Mouse (Mus musculus) lung, adult 2 months (tissue): Measurements from ENCODE around the gene Cyp2e1. TPM values are rescaled to one million over a fixed set of nuclear protein-coding genes. Genes with fewer than 3 reads are reported as not detected.

Experiments used
- DNase-seq: peaks from one replicate; pipeline ENCODE4 v3.0.0; 2022
- H3K4me1 ChIP-seq: fragments of 200-500 bp; 2 replicates; pipeline ENCODE4 v1.6.1; 2011; ENCODE audit warnings: low read length; ENCODE audit not compliant: control insufficient read depth, insufficient read depth
- H3K4me3 ChIP-seq: fragments of 200-500 bp; replicated peaks from 2 replicates; pipeline ENCODE3; 2011; ENCODE audit warnings: low read depth, mild to moderate bottlenecking, control low read depth, low read length; ENCODE audit errors: extremely low read depth
- CTCF ChIP-seq: fragments of 200-500 bp; IDR thresholded peaks from 2 replicates; pipeline ENCODE4 v1.5.1; 2011; ENCODE audit warnings: mild to moderate bottlenecking, low read length, control low read depth; ENCODE audit not compliant: insufficient read depth
- POLR2A ChIP-seq: fragments of 200-500 bp; IDR thresholded peaks from 2 replicates; pipeline ENCODE4 v1.6.1; 2011; ENCODE audit warnings: low read depth, mild to moderate bottlenecking, control low read depth, low read length, borderline replicate concordance; ENCODE audit errors: extremely low read depth
- WGBS: fragments of 180-500 bp; shearing (Covaris S2); methylation state at CpG from one replicate; pipeline ENCODE4 v1.1.7; 2018; 5-methylcytosine and 5-hydroxymethylcytosine counted together
- polyA plus RNA-seq: library from polyadenylated mRNA; depleted of rRNA; stranded (reverse); fragments of >200 nt; gene quantifications from 2 replicates; pipeline ENCODE4 v1.2.3, GENCODE M21; 2012; rRNA removed

The Cyp2e1 gene
- polyA plus RNA-seq, 1 experiment, result 6.4 TPM

DNA sequence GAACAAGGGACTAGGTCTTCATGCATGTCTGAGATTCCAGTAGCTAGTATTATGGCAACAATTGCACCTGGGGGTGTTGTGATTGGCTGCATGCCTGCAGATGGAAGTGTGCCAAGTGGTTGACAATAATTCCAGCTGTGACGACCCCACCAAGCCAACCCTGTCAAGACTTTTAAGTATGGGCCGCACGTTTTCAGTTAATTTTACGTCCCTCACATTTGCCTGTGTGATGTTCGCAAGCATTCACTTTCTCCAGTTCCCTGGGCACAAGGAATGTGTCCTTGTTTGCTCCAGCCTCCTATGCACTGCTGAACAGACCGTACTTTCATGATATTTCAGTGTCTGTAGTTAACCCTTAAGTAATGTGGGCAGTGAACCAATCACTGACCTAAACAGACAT is 39.1 kb downstream of the Cyp2e1 start:
- H3K4me1 ChIP-seq, result no peaks in the 10 kb centered on the region
- 67% methylated on average over 6 of the region's 6 CpGs for WGBS
- DNase-seq, result no peak
- TF ChIP-seq POLR2A (no peak), CTCF (no peak)
- no peak overlapping the region for H3K4me3 ChIP-seq

DNA sequence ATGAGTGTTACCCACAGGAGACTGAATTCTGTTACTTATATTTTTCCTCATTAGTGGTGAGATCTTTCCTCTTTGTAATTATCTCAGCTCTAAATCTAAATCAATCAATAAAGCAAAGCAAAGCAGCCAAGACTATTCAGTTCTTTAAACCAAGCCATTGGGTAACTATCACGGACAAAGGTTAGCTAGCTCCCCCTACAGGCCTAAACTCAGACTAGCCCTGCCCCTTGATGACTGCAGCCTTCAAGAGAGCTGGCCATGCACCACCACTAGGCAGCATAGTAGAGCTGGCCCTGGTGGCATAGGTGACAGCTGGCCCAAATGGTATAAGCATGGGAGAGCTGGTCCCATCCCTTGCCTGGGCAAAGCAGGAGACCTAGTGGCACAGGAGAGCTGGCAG is 42.2 kb downstream of the Cyp2e1 start:
- peak; percentile 15 for DNase-seq
- no peak overlapping the region for H3K4me3 ChIP-seq
- TF ChIP-seq POLR2A (no peak), CTCF (peak; percentile 61)
- H3K4me1 ChIP-seq, result no peaks in the 10 kb centered on the region
- 17% methylated on average over 1 of the region's 1 CpGs for WGBS

DNA sequence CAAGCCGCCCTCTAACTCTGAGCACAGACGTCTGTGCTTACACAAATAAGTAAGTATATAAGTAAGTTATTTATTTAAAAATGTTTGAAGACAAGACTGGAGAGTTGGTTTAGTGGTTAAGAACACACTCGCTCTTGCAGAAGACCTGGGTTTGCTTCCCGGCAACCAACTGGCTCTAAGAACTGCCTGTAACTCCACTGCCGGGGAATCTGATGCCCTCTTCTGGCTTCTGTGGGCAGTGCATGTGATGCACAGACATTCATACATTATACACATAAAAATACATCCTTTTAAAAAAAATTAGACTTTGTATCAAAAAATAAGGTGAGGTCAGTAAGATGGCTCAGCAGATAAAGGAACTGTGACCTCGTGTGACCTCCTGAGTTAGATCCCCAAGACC is 47.0 kb downstream of the Cyp2e1 start:
- WGBS, result 84% methylated on average over 6 of the region's 6 CpGs
- TF ChIP-seq POLR2A (no peak), CTCF (0 out of 2 replicates have a peak, but pooled peaks have one; percentile 5)
- H3K4me1 ChIP-seq, result no peaks in the 10 kb centered on the region
- no peak for DNase-seq
- no peak overlapping the region for H3K4me3 ChIP-seq

DNA sequence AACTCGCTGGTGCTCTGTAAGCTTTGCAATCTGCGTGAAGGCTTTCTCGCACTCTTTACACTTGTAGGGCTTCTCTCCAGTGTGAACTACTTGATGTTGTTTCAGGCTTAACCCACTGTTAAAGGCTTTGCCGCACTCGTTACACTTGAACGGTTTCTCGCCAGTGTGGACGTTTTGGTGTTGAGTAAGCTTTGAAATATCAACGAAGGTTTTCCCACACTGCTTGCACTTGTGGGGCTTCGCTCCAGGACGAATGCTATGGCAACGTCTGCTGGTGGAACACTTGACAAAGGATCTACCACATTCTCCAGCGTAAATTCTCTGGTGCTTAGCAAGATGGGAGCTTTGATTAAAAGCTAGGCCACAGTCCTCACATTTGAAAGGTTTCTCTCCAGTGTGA is 48.2 kb downstream of the Cyp2e1 start:
- WGBS, result 77% methylated on average over 13 of the region's 13 CpGs
- no peak overlapping the region for H3K4me3 ChIP-seq
- H3K4me1 ChIP-seq, result no peaks in the 10 kb centered on the region
- no peak for DNase-seq
- TF ChIP-seq CTCF (no peak), POLR2A (no peak)

DNA sequence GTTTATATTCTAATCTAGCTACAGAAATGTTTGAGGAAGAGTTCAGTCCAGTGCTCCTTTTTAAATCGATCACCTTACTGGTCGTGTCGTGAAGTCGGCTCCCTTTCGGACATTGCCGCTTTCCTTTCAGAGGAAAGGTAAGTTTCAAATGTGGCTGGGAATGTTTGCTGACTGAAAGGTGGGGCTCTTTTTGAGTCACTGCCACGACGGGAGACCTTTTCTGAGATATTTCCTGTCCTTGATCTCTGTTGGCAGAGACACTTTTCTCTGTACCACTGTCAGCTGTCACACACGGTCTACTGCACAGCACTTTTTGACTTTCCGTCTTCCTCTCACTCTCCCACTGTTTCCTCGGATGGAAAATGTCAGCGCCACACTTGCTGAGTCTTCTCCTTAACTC is 49.3 kb downstream of the Cyp2e1 start:
- 77% methylated on average over 12 of the region's 12 CpGs for WGBS
- Histone ChIP-seq H3K4me1 (no peaks in the 10 kb centered on the region), H3K4me3 (no peak overlapping the region)
- TF ChIP-seq CTCF (no peak), POLR2A (no peak)
- DNase-seq, result no peak

DNA sequence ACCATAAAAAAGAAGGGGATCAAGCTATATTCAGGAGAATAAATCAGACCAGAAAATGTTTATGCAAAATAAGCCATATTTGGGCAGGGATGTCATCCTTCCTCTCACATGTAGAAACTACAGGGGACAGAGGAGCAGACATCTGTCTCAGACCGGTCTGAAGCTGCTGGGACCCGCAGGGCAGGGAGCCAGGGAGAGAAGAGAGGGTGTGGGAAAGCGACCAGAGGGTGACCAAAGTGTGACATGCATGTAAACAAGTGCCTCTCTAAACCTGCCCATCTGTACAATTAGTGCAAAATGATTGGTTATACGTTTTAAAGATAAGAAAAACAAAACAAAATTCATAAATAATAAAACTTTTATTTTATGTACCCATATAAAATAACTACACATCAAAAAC is 56.6 kb downstream of the Cyp2e1 start:
- no peak for DNase-seq
- TF ChIP-seq CTCF (no peak), POLR2A (no peak)
- WGBS, result 46% methylated on average over 4 of the region's 4 CpGs
- no peak overlapping the region for H3K4me3 ChIP-seq
- H3K4me1 ChIP-seq, result no peaks in the 10 kb centered on the region

DNA sequence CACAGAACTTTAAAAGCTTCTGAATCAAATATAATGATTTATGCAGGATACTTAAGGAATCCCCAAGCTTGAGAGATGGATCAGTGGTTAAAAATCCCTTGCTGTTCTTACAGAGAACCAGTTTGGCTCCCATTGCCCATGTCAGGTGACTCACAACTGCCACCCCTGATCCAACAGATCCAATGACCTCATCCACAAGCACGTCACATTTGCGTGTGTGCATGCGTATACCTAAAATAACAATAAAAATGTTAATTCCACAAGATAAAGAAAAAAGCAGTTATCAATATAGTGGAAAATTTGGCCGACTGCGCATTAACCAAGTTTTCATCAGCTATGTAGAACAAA is 57.7 kb downstream of the Cyp2e1 start:
- 56% methylated on average over 5 of the region's 5 CpGs for WGBS
- H3K4me3 ChIP-seq, result no peak overlapping the region
- no peak for TF ChIP-seq CTCF
- TF ChIP-seq POLR2A, result no peak
- no peak for DNase-seq
- no peaks in the 10 kb centered on the region for H3K4me1 ChIP-seq

DNA sequence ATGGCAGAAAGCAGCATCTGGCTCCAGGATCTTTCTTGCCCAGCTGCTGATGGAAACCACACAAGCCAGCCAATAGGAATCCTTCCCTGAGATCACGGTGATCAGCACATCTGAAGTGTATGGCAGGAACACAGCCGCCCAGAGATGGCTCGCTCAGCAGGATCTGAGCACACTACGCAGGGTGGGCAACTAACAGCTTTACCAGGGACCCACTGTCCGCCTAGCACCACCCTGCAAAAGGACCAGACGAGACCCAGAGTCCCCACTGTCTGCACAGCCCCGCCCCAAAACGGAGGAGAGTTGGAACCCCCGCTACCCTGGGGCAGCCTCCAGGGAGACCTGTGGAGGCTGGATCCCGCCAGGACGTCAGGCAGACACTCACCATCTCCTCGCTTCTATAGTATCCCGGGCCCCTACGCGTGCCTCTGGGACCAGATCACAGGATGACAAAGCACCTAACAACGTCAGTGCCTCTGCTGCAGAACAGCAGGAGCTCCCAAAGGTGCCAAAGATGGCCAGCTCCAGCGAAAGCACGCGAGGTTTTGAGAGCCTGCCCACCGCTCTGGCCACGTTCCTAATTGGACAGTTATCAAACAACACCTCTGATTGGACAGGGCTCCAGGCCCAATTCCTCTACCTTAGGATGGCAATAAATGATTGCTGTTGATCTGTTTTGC is 58.3 kb downstream of the Cyp2e1 start, which contains the start of gene Zfp941:
TSS of gene Zfp941 (minus strand) at position 526 of the 677 bp plus-strand sequence.
- 3% methylated on average over 21 of the region's 21 CpGs for WGBS

DNA sequence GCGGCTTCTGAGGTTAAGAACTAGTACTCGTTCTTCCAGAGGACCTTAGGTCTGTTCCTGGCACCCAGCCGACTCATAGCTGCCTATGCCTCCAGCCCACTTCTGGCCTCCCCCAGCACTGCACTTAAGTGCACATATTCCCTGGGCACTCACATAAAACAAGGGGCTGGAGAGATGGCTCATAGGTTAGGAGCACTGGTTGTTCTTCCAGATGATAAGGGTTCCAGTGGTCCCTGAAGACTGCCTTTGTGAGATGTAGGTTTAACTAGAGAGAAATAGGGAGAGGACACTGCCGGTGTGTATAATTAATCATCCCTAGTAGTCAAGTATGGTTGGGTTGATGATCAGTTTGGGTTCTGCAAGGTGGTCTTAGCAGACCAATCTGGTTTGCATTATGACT is 59.2 kb downstream of the Cyp2e1 start:
- no peak for DNase-seq
- TF ChIP-seq CTCF, result no peak
- no peak for TF ChIP-seq POLR2A
- WGBS, result 84% methylated on average over 4 of the region's 4 CpGs
- H3K4me1 ChIP-seq, result no peaks in the 10 kb centered on the region
- no peak overlapping the region for H3K4me3 ChIP-seq

More for the DNA sequence above, 58.3 kb downstream of the Cyp2e1 start, which contains the start of gene Zfp941:
- no peak for DNase-seq
- H3K4me3 ChIP-seq, result peak within 1 kb of the TSS; percentile 33
- TF ChIP-seq CTCF (no peak), POLR2A (no peak)
- no peaks in the 10 kb centered on the region for H3K4me1 ChIP-seq

Other genes with a start within 250 kb of the Cyp2e1 start
- not detected in 2 replicates for gene Olfr538, start 195.9 kb upstream of the Cyp2e1 start, polyA plus RNA-seq
- gene Olfr46, start 162.5 kb upstream of the Cyp2e1 start, polyA plus RNA-seq, result not detected in 2 replicates
- not detected in 2 replicates for gene Olfr61, start 134.8 kb upstream of the Cyp2e1 start, polyA plus RNA-seq
- gene Olfr53, start 117.3 kb upstream of the Cyp2e1 start, polyA plus RNA-seq, result not detected in 2 replicates
- not detected in 2 replicates for gene Olfr539, start 103.8 kb upstream of the Cyp2e1 start, polyA plus RNA-seq
- not detected in 2 replicates for gene Olfr45, start 81.8 kb upstream of the Cyp2e1 start, polyA plus RNA-seq
- gene Olfr541, start 66.5 kb upstream of the Cyp2e1 start, polyA plus RNA-seq, result not detected in 2 replicates
- 0.22 and 0.45 TPM in 2 replicates for gene Syce1, start 24.1 kb downstream of the Cyp2e1 start, polyA plus RNA-seq
- gene Zfp941, start 58.4 kb downstream of the Cyp2e1 start, polyA plus RNA-seq, result 0.06 and 0.19 TPM in 2 replicates
- gene Urah, start 71.3 kb downstream of the Cyp2e1 start, polyA plus RNA-seq, result 19.7 and 23.3 TPM in 2 replicates
- 45.0 and 76.2 TPM in 2 replicates for gene Scgb1c1, start 81.8 kb downstream of the Cyp2e1 start, polyA plus RNA-seq
- 0.24 TPM in 1 of 2 replicates, not detected in the other for gene Odf3, start 84.1 kb downstream of the Cyp2e1 start, polyA plus RNA-seq
- 2.2 TPM in 1 of 2 replicates, not detected in the other for gene Gm45785, start 92.6 kb downstream of the Cyp2e1 start, polyA plus RNA-seq
- gene Ric8a, start 93.2 kb downstream of the Cyp2e1 start, polyA plus RNA-seq, result 112 and 138 TPM in 2 replicates
- 25.5 and 30.5 TPM in 2 replicates for gene Bet1l, start 93.8 kb downstream of the Cyp2e1 start, polyA plus RNA-seq
- gene Psmd13, start 118.2 kb downstream of the Cyp2e1 start, polyA plus RNA-seq, result 48.8 and 70.4 TPM in 2 replicates
- gene Sirt3, start 118.6 kb downstream of the Cyp2e1 start, polyA plus RNA-seq, result 21.1 and 27.0 TPM in 2 replicates
- gene Cox8b, start 136.7 kb downstream of the Cyp2e1 start, polyA plus RNA-seq, result 46.7 and 104 TPM in 2 replicates
- 0.07 and 0.31 TPM in 2 replicates for gene Nlrp6, start 157.2 kb downstream of the Cyp2e1 start, polyA plus RNA-seq
- gene Pgghg, start 177.7 kb downstream of the Cyp2e1 start, polyA plus RNA-seq, result 38.1 and 39.3 TPM in 2 replicates
- 3.2 and 5.2 TPM in 2 replicates for gene Ifitm5, start 186.6 kb downstream of the Cyp2e1 start, polyA plus RNA-seq
- gene Gm45717, start 192.2 kb downstream of the Cyp2e1 start, polyA plus RNA-seq, result 0.63 TPM in 1 of 2 replicates, not detected in the other
- 1,180 and 1,190 TPM in 2 replicates for gene Ifitm2, start 192.2 kb downstream of the Cyp2e1 start, polyA plus RNA-seq
- gene Ifitm1, start 203.5 kb downstream of the Cyp2e1 start, polyA plus RNA-seq, result 227 and 261 TPM in 2 replicates
- gene Ifitm3, start 247.0 kb downstream of the Cyp2e1 start, polyA plus RNA-seq, result 560 and 814 TPM in 2 replicates